Mouse (Mus musculus): Measurements from ENCODE around the gene Eml5. TPM values are rescaled to one million over a fixed set of nuclear protein-coding genes. Genes with fewer than 3 reads are reported as not detected.
A peak's percentile ranks its signal among the peaks of the same experiment; 100 is the strongest.

The Eml5 gene
- 100 to 1,000 TPM in 1 of 2 experiments, 10 to 100 TPM in 1; 55.8 to 108 TPM for total RNA-seq (2021)

- peak; percentile 70 to 80 for DNase-seq (ENCODE audit: extremely low spot score in 1 of 2, low spot score in 1 of 2)
Measured at GRCm38 (mm10) chr12:98900881-98901801, at the start of gene Eml5. Gene Eml5, minus strand, starts transcription at chr12:98901484.

GRCm38 (mm10) chr12:98932856-98933255 lies 31.6 kb upstream of the Eml5 start:
- DNase-seq (ENCODE audit: extremely low spot score in 1 of 2, low spot score in 1 of 2): no peak

- DNase-seq (ENCODE audit: extremely low spot score in 1 of 2, low spot score in 1 of 2): no peak
Measured at GRCm38 (mm10) chr12:98932441-98932840, 31.2 kb upstream of the Eml5 start.

DNA sequence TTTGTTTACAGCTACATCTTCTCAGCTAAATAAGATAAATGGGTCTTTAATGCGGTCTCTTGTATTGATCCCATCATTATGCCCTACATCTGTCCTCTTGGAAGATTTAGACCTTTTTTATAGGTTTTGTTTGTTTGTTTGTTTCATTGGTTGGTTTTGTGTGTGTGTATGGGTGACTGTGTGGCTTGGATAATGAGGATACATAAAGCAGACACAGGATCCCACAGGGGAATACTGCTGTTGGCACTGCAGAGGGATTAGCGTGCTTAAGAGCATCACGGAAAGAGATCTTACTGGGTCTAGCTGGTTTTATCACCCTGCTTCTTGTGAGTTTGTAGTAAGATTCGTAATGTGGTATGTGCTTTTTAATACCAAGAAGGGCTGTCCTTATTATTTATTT lies 29.9 kb upstream of the Eml5 start:
- no peak for DNase-seq (ENCODE audit: extremely low spot score in 1 of 2, low spot score in 1 of 2)

GRCm38 (mm10) chr12:98920194-98920991 lies 19.1 kb upstream of the Eml5 start, which contains the start of gene Ttc8:
Gene Ttc8, plus strand, starts transcription at chr12:98920574.
- peak; percentile 84 to 95 for DNase-seq (ENCODE audit: extremely low spot score in 1 of 2, low spot score in 1 of 2)

DNA sequence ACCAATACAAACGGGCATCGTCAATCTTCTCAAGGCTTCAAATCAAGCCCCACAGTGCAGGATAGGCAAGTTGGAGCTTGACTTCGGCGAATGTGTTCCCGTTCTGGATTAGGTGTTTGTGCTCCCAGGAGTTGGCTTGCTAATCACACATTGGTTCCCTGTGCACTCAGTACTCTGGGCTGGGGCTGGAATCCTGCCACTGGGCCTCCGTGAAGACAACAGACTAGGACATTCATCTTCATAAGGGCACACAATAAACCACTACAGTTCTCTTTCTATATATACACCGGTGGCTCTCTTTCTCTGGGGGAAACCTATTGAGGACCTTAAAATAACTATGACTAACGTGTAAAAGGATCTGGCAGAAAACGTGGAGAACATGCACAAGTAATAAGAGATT lies 8.8 kb upstream of the Eml5 start:
- DNase-seq (ENCODE audit: extremely low spot score in 1 of 2, low spot score in 1 of 2): no peak

- no peak for DNase-seq (ENCODE audit: extremely low spot score in 1 of 2, low spot score in 1 of 2)
Measured at GRCm38 (mm10) chr12:98905466-98905865, 4.2 kb upstream of the Eml5 start.

- DNase-seq (ENCODE audit: extremely low spot score in 1 of 2, low spot score in 1 of 2): peak; percentile 22 to 34
Measured at GRCm38 (mm10) chr12:98900341-98900880, 873 bp downstream of the Eml5 start.

- no peak for DNase-seq (ENCODE audit: extremely low spot score in 1 of 2, low spot score in 1 of 2)
Measured at GRCm38 (mm10) chr12:98899676-98900075, 1.6 kb downstream of the Eml5 start.

DNA sequence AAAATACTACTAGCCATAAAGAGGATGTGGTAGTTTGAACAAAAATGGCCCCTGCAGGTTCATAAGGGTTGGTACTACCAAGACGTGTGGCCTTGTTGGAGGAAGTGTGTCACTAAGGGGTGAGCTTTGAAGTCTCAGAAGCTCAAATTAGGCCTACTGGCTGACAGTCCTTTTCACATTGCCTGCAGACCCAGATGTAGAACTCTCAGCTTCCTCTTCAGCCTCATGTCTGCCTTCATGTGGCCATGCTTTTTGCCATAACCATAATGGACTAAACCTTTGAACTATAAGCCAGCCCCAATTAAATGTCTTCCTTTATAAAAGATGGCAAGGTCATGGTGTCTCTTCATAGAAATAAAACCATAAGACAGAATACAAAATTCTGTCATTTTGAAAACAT lies 4.5 kb downstream of the Eml5 start:
- no peak for DNase-seq (ENCODE audit: extremely low spot score in 1 of 2, low spot score in 1 of 2)

- no peak for DNase-seq (ENCODE audit: extremely low spot score in 1 of 2, low spot score in 1 of 2)
Measured at GRCm38 (mm10) chr12:98884515-98884914, 16.8 kb downstream of the Eml5 start.

DNA sequence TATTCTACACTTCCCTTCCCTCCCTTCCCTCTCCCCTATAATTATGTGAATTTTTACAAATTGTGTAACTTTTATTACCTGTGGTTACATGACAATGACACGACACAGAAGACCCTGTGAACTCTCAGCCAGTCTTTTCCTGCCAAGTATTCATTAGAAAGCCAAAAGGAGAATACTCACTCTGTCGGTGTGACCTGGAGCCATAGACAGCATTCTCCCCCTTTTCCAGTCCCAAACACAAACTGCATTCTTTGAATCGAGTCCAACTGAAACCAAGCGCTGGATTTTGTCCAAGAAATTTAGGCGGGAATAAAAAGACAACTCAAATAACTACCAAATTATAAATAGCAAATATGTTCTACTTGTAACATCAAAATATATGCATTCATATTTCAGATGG lies 19.5 kb downstream of the Eml5 start:
- no peak for DNase-seq (ENCODE audit: extremely low spot score in 1 of 2, low spot score in 1 of 2)

DNA sequence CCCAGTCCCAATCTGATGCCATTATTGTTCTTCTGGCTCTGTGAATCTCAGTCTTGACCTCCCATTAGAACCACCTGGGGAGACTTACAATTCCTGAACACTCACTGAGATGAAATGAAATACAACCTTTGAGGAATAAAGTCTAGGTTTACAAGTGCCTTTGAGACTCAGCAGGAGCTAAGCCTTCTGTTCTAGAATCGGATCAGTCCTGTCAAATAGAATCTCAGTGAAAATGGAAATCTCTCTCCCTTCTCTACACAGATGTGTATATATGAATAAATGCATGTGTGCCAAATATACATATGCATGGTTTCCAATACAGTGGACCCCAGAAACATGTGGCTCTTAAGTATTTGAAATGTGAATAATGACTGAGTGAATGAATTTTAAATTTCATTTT lies 22.6 kb downstream of the Eml5 start:
- DNase-seq (ENCODE audit: extremely low spot score in 1 of 2, low spot score in 1 of 2): no peak

- no peak for DNase-seq (ENCODE audit: extremely low spot score in 1 of 2, low spot score in 1 of 2)
Measured at GRCm38 (mm10) chr12:98875216-98875615, 26.1 kb downstream of the Eml5 start.

- no peak for DNase-seq (ENCODE audit: extremely low spot score in 1 of 2, low spot score in 1 of 2)
Measured at GRCm38 (mm10) chr12:98872836-98873235, 28.4 kb downstream of the Eml5 start.

- no peak for DNase-seq (ENCODE audit: extremely low spot score in 1 of 2, low spot score in 1 of 2)
Measured at GRCm38 (mm10) chr12:98863436-98863835, 37.8 kb downstream of the Eml5 start.

DNA sequence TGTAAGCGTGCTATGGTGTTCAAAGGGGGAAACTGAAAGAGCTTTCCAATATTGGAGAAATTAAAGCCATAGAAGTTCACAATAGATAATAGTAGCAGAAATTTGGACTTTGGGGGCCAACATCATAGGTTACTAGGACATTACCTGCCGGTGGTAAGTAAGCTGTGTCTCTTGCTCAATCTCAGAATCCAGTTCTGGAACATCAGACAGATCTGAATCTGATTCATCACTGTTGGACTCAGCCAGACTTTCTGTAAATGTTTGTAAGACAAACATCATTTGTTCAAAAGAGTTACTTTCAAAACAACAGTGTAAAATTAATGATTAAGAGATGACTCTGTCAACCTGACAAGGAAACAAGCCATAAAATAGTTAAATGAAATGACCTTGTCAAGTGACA lies 41.0 kb downstream of the Eml5 start:
- DNase-seq (ENCODE audit: extremely low spot score in 1 of 2, low spot score in 1 of 2): no peak

- DNase-seq (ENCODE audit: extremely low spot score in 1 of 2, low spot score in 1 of 2): peak in 1 of 2 experiments; percentile 52
Measured at GRCm38 (mm10) chr12:98850767-98851166, 50.5 kb downstream of the Eml5 start.

GRCm38 (mm10) chr12:98844774-98845173 lies 56.5 kb downstream of the Eml5 start:
- DNase-seq (ENCODE audit: extremely low spot score in 1 of 2, low spot score in 1 of 2): no peak

DNA sequence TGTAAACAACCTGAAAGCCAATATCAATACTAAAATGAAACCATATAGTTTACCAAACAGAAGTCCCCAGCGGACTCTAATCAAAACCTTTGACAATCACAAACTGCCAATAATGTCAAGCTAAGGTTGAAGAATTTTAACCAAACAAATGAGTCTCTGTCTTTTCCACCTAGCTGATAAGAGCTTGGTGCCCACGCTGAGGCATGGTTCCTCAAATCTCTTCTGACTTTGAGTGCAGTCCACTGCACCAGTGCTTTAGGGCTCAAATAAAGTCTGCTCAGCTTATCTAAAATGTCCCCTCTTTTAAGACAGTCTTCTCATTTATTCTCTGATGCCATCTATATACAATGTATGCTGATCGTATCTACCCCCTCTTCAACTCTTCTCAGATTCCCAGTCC lies 61.1 kb downstream of the Eml5 start:
- no peak for DNase-seq (ENCODE audit: extremely low spot score in 1 of 2, low spot score in 1 of 2)

DNA sequence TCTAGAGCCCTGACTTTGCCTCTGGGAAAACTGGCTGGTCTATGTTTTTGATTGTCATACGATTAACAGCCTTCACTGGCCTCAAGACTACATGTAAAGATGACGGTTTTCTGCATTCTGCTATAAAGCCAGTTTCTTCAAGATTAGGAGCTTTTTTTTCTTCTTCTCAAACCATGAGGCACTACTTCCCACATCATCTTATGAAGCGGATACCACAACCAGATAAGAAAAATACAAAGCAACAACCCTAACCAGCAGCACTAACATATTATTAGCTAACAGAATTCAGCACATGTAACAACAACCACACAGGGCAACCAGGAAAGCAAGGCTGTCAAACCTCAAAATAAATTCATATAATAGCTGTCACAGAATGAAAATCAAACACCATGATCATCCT lies 63.3 kb downstream of the Eml5 start:
- no peak for DNase-seq (ENCODE audit: extremely low spot score in 1 of 2, low spot score in 1 of 2)

Data from layer of hippocampus, postnatal 25 days (tissue).